Mouse (Mus musculus) E14TG2a.4 (cell line): ENCODE results near the gene Simc1.
"Not testable (repeated sequence)": the region's sequence is repeated elsewhere in the genome, so short reads cannot be mapped to it uniquely, and the experiment has no call there.

ENCODE experiments used
- H3K27me3 ChIP-seq: 2 replicates; pipeline ENCODE4 v1.6.1; 2014; ENCODE audit warnings: low read length, control low read depth; ENCODE audit not compliant: insufficient read depth
- H3K36me3 ChIP-seq: 2 replicates; pipeline ENCODE4 v1.6.1; 2014; ENCODE audit warnings: low read length, control low read depth; ENCODE audit not compliant: insufficient read depth
- H3K4me1 ChIP-seq: replicated peaks from 2 replicates; pipeline ENCODE4 v1.6.1; 2014; ENCODE audit warnings: low read depth, low read length, control low read depth
- H3K4me3 ChIP-seq: replicated peaks from 2 replicates; pipeline ENCODE4 v1.5.1; 2014; ENCODE audit warnings: mild to moderate bottlenecking, low read length
- H3K9me3 ChIP-seq: 2 replicates; pipeline ENCODE4 v1.6.1; 2014; ENCODE audit warnings: low read length, control low read depth
- CTCF ChIP-seq: conservative IDR thresholded peaks from 2 replicates; pipeline ENCODE4 v1.5.1; 2014; ENCODE audit warnings: low read length
- NANOG ChIP-seq: IDR thresholded peaks from 2 replicates; pipeline ENCODE4 v1.6.1; 2014; ENCODE audit warnings: borderline replicate concordance, low read length, mixed read lengths
- POU5F1 ChIP-seq: IDR thresholded peaks from 2 replicates; pipeline ENCODE4 v1.6.1; 2014; ENCODE audit warnings: low read length, borderline replicate concordance

Gene Simc1

DNA sequence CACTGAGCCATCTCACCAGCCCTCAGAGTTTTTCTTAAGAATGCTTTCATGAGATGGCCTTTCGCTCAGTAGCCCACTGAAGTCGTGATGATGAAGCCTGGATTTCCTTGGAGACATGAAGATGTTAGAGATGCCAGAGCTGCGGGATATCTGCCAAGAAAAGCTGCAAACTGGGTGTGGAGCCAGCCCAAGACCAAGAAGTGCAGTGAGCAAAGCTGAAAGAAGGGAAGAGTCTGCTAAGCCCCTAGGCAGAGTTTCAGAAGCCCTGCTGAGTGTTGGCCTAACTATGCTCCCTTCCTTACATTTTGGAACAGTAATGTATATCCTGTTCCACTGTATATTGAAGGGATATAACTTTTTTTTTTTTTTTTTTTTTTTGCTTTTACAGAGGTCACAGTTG lies 24.3 kb upstream of the Simc1 start:
- Histone ChIP-seq H3K36me3 (no peaks in the 10 kb centered on the region), H3K4me1 (peaks cover 6% of the 10 kb centered on the region; the same call in 1 of the 2 replicates), H3K9me3 (no peaks in the 10 kb centered on the region), H3K27me3 (peaks cover 13% of the 10 kb centered on the region), H3K4me3 (no peak overlapping the region)
- no peak for TF ChIP-seq POU5F1
- TF ChIP-seq NANOG = no peak
- no peak for TF ChIP-seq CTCF

DNA sequence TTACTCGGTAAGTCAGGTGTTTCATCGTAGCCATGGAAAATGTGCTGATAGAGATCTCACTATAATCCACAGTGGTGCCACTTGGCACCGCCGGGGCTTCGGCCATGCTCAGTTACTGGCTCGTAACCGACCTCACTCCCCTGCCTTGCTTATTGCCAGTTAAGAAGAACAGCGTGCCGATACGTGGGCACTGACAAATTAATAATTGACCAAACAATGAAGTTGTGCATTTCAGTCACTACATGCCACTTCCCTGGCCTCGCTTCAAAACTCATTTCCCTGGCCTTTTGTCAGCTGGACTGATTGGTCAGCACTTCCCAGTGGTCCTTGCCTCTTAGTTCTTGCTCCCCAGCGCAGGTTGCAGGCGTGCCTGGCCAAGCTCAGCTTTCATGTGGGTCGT lies 22.1 kb upstream of the Simc1 start:
- Histone ChIP-seq H3K4me3 (peak overlapping the region; percentile 5; the same call in 1 of the 2 replicates), H3K9me3 (no peaks in the 10 kb centered on the region), H3K36me3 (no peaks in the 10 kb centered on the region), H3K27me3 (peaks cover 13% of the 10 kb centered on the region), H3K4me1 (peaks cover 6% of the 10 kb centered on the region; the same call in 1 of the 2 replicates)
- TF ChIP-seq CTCF = no peak
- TF ChIP-seq POU5F1 = no peak
- TF ChIP-seq NANOG = no peak

DNA sequence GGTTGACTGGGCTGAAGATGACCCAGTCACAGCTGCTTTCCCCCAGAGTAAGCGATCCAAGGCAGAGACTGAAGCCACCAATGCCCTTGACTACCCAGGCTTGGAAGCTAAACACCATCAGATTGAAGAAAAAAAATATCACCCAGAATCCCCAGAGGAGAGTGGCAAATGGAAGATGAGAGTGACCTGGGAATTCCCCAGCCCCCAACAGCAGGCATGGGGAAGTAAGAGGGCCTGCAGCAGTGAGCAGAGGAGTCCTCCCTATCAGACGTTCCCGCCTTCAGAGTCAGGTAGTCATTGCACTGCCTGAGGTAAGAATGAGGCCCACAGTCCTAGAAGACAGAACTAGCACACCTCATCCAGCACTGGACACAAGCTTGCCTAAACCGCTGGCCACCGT lies 13.2 kb upstream of the Simc1 start:
- Histone ChIP-seq H3K27me3 (0 out of 2 replicates have a peak, but pooled peaks cover 3% of the 10 kb centered on the region), H3K4me3 (no peak overlapping the region), H3K36me3 (no peaks in the 10 kb centered on the region), H3K9me3 (no peaks in the 10 kb centered on the region), H3K4me1 (peaks cover 10% of the 10 kb centered on the region)
- no peak for TF ChIP-seq POU5F1
- no peak for TF ChIP-seq NANOG
- TF ChIP-seq CTCF = no peak

DNA sequence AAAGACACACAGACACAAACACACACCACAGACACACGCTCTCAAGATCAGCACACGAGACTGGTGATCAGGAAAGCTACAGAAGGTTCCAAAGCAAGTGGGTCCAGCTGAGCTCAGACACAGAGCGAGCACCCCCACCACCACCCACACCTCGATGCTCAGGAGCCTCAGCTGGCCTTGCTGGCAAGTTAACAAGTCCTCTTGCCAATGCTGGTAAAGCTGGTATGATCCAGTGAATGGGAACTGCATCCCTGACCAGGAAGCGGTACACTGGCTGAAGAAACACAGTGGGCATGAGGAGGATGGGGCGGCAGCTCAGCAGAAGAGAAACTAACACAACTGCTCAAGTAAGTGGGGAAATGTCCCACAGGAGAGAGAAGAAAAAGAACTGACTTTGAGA lies 12.2 kb upstream of the Simc1 start:
- H3K9me3 ChIP-seq = no peaks in the 10 kb centered on the region
- TF ChIP-seq NANOG (no peak), POU5F1 (no peak), CTCF (no peak)
- H3K27me3 ChIP-seq = 0 out of 2 replicates have a peak, but pooled peaks cover 3% of the 10 kb centered on the region

DNA sequence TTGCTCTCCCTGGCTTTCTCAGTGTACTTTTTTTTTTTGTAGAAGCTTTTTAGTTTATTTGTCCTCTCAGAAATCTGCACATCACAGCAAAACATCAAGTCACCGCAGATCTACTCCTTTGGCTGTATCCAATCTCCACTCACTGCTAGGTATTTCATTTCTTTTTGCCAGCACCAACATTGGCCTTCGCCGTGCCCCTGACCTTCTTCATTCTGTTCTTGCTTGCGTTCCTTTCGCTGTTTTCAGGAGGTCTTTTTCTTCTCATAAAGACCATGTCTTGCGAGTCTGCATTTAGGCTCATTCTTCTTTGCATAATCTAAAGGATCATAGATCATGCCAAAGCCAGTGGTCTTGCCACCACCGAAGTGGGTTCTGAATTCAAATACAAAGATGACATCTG lies 4.0 kb upstream of the Simc1 start:
- H3K36me3 ChIP-seq, H3K4me3 ChIP-seq, H3K9me3 ChIP-seq, H3K4me1 ChIP-seq: not testable (repeated sequence)
- H3K27me3 ChIP-seq = peaks cover 27% of the 10 kb centered on the region

More for the DNA sequence above, 12.2 kb upstream of the Simc1 start:
- Histone ChIP-seq H3K4me3 (no peak overlapping the region), H3K4me1 (peaks cover 10% of the 10 kb centered on the region), H3K36me3 (no peaks in the 10 kb centered on the region)

DNA sequence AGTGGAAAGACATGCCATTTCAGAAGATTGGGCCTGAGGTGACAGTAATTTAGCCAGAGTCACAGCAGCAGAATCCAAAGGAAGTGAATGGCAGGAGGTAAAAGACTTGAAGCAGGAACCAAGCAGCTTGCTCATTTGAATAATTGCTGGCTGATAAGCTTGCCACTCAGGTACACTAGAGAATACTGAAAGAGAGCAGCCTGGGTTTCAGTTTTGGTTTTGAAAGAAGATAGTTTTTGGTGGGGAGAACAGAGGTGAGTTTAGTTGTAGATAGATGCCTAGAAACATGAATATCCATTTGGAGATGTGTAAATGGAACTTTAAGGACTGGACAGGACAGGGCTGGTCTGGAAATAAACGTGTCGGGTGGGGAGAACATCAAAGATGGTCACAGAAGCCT lies 2.2 kb upstream of the Simc1 start:
- Histone ChIP-seq H3K9me3 (no peaks in the 10 kb centered on the region), H3K4me3 (no peak overlapping the region), H3K36me3 (no peaks in the 10 kb centered on the region), H3K27me3 (peaks cover 30% of the 10 kb centered on the region), H3K4me1 (peaks cover 27% of the 10 kb centered on the region)
- TF ChIP-seq POU5F1 = no peak
- no peak for TF ChIP-seq NANOG
- TF ChIP-seq CTCF = no peak

DNA sequence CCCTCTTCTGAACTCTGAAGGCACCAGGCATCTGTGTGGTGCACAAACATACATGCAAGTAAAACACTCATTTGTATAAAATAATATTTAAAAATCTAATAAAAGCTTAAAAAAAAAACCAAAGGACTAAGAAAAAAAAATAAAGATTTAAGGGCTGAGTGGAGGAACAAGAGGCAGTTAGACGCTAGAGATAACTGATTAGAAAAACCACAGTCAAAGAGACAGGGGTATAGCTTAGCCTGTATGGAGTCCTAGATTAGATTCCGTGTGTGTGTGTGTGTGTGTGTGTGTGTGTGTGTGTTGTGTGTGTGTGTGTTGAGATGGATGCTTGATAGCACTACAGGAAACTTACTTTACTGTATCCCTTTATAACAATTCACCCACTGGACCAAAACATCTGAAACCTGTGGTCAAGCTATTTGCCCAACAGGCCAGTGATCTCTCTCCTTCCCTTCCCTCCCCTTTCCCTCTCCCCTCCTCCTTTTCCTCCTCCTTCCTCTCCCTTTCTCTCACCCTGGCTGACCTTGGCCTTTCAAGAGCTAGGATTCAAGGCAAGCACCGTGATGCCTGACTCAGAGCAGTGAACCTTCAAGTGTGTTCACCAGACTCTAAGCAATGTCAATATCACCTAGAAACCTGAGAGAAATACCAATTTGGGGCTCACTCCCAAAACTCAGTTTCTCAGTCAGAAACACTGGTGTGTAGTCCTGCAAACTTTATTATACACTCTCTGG lies 1.5 kb upstream of the Simc1 start:
- TF ChIP-seq CTCF (no peak), NANOG (no peak), POU5F1 (no peak)

DNA sequence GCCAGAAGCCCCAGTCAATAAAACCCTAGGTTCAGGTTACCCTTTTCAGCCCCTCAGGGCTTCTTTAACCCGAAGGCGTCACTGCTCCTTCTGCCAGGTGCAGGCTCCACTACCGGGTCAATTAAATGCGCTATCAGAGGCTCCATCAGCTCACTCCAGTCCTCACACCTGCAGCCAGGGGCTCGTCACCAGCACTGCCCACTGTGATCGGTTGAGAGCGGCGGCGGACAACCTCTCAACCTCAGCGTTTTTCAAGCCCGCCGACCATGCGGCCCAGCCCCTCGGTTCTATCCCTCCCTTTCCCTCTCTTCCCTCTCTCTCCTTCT lies 338 bp upstream of the Simc1 start:
- Histone ChIP-seq H3K4me3 (peak overlapping the region; percentile 89), H3K36me3 (no peaks in the 10 kb centered on the region), H3K27me3 (peaks cover 30% of the 10 kb centered on the region), H3K4me1 (peaks cover 35% of the 10 kb centered on the region), H3K9me3 (no peaks in the 10 kb centered on the region)
- no peak for TF ChIP-seq POU5F1
- no peak for TF ChIP-seq CTCF
- TF ChIP-seq NANOG = no peak

More for the DNA sequence above, 1.5 kb upstream of the Simc1 start:
- H3K36me3 ChIP-seq = no peaks in the 10 kb centered on the region
- no peaks in the 10 kb centered on the region for H3K9me3 ChIP-seq
- H3K4me3 ChIP-seq = no peak overlapping the region
- H3K27me3 ChIP-seq = peaks cover 30% of the 10 kb centered on the region
- peaks cover 33% of the 10 kb centered on the region for H3K4me1 ChIP-seq

DNA sequence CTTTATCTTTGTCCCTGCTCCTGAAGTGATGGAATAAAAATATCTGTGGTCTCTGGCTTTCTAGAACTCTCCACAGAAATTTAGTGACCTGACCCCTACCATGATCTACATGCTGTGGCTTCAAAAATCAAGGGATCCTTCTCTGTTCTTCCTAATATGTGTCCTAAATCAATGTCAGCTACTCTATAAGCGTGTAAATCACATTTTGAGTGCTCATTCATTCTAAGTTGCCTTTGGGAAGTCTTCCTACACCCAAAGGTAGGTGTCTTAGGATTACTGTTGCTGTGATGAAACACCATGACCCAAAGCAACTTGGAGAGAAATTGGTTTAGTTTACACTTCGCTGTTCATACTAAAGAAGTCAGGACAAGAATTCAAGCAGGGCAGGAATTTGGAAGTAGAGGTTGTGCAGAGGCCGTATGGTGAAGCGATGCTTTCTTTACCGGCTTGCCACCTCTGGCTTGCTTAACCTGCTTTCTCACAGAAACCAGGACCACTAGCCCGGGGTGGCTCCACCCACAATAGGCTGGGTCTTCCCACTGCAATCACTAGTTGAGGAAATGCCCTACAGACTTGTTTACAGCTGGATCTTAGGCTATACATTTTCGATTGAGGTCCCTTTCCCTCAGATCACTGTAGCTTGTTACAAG lies 1.2 kb downstream of the Simc1 start:
- Histone ChIP-seq H3K9me3 (no peaks in the 10 kb centered on the region), H3K27me3 (peaks cover 26% of the 10 kb centered on the region), H3K36me3 (no peaks in the 10 kb centered on the region), H3K4me1 (peaks cover 35% of the 10 kb centered on the region), H3K4me3 (peak overlapping the region; percentile 89)
- no peak for TF ChIP-seq POU5F1
- TF ChIP-seq NANOG = no peak
- no peak for TF ChIP-seq CTCF
